Mouse (Mus musculus) forelimb bud, embryonic 11.5 days (tissue): ENCODE data around the gene 1110051M20Rik.

Experiments used
- DNase-seq: peaks from one replicate; pipeline ENCODE4 v3.0.0-alpha.2; 2012; ENCODE audit warnings: low read depth, low spot score

Gene 1110051M20Rik

DNA sequence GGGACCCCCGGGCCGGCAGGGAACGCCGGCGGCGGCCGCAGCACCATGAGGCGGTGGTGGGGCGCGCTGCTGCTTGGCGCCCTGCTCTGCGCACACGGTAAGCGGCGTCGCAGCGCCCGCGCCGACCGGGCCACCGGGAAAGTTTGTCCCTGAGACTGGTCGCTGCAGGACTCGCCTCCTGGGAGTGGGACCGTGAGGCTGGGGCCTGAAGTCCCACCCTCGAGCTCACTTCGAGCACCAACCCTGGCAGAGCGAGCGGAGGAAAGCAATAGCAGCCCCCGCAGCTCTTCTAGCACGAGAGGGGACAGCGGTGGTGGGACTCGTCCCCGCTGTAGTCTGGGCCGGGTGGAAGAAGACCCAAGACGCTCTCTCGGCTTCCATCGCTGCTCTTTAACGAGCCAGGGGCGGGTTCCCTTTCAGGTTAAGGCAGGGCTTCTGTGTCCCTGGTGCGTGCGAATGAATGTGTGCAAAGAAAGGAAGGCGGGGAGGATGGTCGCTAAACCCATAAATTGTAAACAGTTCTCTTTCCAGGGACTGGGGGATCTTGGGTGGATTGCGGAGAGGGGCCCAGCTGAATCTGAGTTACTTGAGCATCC is 13.2 kb upstream of the 1110051M20Rik start:
- no peak for DNase-seq

DNA sequence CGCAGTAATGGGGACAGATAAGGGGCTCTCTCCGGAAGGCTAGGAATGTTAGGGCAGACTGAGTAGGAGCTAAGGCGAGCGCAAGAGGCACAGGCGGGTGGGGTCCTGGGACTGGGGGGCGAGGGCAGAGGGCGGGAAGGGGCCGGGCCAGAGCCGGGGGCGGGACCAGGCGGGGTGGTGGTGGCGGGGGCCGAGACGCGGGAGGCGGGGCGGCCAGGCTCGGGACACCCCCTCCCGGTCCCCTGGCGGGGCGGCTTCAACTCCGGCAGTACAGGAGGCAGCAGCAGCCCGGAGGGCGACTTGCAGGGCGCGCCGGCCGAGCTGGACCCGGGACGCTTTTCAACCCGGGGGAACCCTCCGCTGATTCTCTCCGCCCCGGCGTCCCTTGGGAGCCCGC is 12.8 kb upstream of the 1110051M20Rik start, which contains the start of gene Lrp4:
TSS of gene Lrp4 (plus strand) at position 253 of the 397 bp plus-strand sequence.
- DNase-seq: no peak

DNA sequence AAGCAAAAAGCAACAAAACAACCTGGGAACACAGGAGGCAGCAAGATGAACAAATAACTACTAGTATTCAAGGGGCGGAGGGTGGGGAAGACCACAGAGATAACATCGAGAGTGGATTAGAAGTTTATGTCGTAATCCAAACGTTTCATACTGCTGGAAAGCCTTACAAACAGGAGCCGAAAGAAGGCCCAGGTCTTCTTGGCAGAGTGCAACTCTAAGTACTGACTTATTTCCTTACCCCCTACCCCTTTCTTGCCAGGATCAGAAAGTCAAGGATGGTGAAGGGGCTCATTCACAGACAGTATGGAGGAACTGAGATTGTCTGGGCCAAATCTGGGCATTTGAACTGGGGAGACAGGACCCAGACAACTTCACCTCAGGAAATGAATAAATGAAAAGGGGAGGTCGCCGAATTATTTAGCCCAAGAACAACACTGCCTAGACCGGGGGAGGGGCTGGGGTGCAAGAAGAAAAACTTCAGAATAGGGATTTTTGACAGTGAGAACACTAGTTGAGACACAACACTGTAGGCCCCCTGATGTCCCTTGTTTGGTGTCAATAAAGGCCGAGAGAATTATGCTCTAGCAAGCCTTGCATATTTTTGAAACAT is 12.1 kb upstream of the 1110051M20Rik start:
- DNase-seq: no peak

DNA sequence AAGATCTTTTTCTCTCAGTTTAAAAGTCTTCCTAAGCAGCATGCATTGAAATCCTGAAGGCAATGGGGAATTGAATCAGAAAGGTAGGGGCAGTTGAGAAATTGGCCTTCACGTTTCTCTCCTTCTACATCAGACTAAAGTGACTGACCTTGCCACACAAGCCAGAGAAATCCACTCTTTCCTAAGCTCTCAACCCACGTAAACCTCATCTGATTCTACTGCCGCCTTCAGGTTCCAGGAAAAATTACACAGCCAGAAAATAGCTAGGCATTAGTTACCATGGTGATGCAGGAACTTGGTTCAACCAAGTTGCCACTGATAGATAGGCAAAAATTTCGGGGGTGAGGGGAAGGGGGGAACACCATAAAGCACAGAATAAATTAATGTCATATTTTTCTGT is 11.3 kb upstream of the 1110051M20Rik start:
- DNase-seq: peak; percentile 63

DNA sequence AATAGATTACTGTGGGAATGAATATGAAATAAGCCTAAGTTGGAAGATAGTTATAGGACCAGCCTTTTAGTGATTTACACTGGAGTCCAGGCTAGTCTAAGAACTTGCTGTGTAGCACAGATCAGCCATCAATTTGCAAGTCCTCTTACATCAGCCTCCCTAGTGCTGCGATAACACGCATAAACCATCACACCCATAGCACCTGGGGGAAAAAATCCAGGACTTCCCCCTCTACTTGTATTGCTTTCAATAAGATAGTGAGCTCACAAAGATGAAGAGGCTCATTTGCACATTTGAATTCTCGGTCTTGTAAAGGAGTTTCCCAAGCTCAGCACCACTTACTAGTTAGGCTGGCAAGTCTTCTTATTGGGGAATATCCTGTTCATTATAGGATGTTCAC is 9.9 kb upstream of the 1110051M20Rik start:
- DNase-seq: no peak

DNA sequence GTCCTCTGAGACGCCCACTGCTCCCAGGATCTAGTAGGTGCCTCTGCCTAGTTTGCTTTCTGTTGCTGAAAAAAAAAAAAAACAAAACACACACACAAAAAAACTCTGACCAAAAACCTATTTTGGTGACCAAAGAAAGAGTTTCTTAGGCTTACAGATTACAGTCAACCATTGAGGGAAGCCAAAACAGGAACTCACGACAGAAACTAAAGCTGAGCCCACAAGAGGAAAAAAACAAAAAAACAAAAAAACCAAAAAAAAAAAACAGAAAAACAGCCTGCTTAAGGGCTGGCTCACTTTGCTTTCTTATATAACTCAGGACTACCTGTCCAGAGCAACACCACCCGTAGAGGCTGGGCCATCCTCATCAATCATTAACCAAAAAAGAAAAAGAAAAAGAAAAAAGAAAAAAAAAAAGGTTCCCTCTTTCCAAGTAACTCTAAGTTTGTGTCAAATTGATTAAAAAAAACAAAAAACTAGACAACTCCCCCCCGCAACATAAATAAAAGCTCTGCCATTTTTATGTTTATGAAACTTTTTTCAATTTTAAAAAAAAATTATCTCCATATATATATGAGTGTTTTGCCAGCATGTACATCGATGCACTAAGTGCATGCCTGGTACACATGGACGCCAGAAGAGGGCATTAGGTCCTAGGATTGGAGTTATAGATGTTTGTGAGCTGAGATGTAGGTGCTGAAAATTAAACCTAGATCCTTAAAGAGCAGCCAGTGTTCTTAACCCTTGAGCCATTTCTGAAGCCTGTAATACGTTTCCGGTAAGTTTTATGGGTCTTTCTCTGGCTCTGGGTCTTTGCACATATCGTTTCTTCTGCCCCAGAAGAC is 8.9 kb upstream of the 1110051M20Rik start:
- no peak for DNase-seq

DNA sequence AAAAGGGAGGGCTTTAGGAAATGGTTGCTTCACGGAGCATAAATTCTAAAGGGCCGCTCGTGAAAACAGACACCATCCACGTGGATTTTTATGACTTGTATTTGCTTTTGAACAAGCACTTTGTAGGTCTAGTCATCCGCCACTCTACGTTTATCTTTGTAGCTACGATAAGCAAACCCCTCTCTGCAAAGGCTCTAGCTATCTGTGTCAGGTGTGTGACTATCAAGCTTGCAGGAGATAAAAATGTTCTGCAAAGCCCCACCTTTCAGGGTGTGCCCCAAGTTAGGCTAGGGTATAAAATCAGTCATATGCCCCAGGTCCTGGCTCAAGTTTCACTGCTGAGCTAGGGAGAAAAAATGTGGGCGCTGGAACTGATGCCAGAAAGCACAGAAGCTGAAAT is 8.2 kb upstream of the 1110051M20Rik start:
- no peak for DNase-seq

DNA sequence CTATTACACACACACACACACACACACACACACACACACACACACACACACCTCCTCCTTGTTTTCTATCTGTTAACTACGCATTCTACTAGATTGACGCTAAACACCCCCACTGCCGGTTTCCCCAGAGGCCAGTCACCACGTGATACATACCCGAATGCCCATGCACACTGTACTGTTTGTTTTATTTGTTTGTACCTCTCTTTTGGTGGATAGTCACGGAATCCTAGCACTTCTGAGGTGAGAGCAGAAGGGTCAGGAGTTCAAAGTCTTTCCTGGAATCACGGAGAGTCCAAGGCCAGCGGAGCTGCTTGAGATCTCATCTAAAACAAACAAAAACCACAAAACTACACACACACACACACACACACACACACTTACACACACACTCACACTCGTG is 5.8 kb upstream of the 1110051M20Rik start:
- DNase-seq: no peak

DNA sequence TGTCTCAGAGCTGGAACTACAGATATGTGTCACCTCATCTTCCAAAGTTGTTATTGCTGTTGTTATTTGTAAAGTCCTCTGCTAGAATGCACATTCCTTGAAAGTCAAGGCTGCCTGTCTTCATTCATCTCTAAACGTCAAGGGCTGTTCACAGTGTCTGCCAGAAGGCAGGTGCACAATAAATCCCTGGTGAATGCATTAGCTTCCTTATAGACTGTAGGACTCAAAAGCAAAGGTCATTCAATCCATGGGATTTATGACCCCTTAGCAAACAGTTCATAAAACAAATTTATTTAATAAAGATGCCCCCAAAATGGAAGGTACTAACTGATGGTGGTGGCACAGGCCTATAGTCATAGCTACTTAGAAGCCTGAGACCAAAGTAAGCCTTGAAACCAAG is 5.2 kb upstream of the 1110051M20Rik start:
- no peak for DNase-seq

DNA sequence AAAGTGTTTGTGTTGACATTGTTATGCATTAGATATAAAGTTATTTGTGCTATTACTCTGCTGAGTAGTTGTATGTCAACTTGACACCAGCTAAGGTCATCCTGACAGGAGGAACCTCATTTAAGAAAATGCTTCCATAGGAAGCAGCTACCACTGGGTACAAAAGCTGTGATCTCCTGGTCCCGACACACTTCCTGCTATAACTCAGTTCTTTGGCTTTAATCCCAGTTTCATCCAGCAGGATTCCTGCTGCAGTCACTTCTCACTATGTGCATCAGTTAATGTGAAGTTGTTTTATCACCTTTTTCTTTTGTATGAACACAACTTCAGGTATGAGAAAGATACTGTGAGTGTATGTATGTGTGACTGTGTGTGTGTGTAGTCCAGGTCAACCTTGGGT is 2.3 kb downstream of the 1110051M20Rik start:
- no peak for DNase-seq

DNA sequence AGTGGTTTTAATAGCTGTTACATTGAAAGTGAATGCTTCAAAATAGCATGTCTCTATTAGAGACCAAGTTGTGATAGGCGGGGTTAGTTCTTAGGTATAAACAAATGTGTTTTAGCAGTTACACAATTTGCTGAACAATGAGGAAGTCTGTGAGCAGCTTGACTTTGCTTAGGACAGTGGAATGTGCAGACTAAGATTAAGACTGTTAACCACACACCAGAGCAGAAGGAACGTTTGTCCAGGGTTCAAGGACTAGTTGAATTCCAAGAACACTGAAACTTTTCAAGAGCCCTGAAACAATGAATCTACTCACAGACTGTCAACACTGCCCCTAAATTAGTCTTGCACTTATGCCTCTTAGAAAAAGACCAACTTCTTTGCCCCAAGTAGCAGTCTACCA is 2.8 kb downstream of the 1110051M20Rik start:
- DNase-seq: no peak

DNA sequence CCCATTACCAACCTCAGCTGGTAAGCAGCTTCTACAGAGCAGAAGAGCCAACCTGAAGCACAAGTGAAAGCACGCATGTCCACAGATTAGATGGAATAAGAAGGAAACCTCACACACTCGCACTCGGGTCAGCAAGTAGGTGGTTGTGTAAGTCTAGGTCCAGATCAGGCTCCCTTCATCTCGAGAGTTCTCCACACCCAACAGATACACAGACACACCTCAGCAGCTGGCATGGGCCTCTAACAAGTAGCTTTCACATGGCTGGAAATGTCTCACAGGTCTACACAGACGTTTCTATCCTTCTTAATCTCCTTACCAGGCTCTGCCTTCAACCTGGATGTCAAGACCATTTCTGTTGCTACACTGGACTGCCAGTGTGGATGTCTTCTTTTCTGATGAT is 3.8 kb downstream of the 1110051M20Rik start:
- no peak for DNase-seq

DNA sequence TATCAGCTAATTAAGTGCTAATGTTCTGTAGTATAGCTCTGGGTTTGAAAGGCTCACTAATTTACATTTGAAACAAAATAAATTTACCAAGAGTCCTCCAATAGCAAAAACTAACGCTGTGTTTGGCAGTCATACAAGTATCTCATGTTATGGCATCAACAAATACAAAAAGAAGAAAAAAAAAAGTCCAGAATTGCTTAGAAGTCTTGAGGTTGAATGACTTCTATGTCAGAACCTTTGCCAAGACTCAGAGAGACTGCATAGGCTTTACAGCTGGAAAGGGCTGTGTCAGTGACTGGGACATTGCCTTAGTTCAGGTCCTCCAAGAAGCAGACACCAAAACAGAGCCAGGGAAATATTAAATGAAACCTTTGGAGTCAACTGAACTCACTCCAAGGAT is 4.6 kb downstream of the 1110051M20Rik start:
- no peak for DNase-seq

DNA sequence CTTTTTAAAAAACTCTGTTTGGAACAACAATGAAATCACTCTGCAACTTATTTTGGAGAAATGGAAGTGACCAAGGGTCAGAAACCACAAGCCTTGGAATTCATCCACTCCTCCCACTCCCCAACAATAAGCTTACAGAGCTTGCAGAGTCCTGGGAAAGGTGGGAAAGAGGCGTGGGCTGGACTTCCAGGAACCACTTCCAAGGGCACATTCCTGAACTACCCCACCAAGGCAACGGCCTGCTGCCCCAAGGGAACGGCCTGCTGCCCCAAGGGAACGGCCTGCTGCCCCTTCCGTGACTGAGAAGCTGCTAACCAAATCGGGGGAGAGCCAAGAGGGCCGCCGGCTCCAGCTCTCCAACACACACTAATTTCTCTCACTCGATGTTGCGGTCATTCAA is 5.2 kb downstream of the 1110051M20Rik start:
- no peak for DNase-seq

DNA sequence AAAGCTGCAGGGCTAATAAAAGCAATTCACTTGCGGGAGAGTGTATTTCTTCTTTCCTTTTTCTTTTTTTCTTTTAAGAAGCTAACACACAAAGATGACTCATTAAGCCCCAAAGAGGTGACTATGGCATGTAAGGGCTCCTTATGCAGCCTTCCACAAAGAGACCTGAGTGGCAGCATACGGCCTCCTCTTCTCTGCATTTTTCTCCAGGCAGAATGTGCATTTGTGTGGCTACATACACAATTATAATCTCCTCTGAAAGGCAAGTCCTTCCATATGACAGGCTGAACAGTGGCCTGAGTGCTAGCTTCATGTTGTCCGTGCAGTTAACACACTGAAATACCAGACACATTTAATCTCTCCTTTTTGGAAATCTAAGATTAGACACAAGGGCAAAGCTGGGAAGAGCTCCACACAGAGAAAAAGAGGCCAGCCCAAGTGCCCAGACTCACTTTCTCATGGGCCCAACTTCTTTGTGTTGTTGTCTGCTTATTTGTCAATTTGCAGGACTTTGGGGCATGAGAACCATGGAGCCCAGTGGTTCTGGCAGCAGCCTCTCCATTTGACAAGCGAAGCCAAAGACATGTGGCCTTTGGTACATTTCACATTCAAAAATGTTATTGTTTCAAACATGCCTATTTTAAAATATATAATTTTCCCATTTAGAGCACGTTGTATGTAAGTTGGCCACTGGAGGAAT is 7.2 kb downstream of the 1110051M20Rik start:
- DNase-seq: no peak

DNA sequence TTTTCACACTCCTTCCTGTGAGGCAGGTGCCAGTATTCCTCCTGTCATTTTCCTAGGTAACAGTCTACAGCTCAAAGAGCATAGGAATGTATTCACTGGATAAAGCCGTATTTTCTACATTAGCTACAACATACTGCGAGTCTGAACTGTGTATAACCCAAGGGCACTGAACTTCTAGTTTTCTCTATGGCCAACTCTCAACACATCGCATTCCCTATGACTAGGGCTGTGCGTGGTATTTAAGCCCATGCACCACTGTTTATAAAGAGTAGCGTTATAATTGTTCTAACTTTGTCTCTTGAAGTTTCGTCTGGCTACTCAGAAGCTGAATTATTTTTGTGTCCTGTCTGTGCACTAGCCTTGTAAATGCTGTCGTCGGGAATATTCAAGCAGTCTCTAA is 7.8 kb downstream of the 1110051M20Rik start:
- no peak for DNase-seq

DNA sequence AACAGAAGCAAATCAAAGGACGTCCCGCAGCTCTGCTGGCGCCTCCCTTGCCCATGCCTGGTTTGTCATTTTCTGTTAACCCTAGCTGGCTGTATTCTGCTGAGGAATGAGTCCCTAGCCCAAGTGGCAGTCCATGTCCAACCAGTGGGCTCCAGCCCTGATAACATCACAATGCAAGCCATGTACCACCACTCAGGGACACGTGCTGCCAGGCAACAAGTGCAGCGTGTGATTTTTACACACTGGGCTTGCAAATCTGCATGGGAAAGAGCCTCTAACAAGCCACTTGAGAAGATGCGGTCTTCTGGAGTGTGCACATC is 13.9 kb downstream of the 1110051M20Rik start:
- DNase-seq: no peak

DNA sequence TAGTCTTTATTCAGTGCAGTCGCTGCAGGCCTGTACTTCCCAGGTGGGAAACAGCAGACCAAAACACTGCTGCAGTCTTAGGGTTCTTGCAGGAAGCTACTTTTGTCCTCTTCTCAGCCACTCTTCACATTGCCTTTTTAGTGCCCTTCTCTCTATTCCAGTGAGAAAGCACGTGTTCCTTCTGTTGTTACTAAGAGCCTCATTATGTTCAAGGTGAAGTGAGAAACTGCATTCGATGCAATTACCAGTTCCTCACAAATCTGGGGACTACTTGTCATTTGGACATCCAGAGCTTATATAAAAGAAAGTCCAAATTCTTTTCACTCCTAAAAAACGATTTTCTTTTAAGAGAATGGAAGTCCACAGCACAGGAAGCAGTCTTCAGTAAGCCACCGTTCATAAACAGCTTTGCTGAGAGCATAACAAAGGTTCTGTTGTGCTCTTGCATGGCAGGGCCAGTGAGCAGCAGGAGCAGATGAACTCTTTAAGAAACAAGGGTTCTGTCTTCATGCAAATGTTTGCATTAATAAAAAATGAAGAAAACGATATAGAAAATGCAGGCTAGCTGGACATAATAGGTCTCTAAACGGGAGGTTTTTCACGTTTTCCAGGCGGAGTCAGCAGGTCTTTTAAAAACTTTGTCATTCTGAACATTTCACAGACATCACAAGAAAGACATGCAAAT is 14.4 kb downstream of the 1110051M20Rik start:
- no peak for DNase-seq

DNA sequence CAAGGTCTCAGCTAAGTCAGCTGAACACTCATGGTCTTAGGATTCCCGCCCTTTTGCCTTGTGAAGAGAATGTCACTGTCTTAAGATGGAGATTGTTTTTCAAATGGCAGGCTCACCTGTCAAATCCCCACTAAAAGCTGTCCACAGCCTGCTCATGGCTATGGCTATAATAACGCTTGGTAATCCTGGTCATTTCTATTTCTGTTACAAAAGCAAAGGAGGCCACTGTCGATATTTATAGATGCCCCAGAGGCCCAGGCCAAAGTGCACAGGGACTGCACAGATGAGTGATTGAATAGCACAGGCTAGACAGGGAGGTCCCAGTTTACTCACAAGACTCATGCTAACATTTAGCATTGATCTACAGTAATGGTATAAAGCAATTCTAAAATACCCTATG is 15.4 kb downstream of the 1110051M20Rik start:
- no peak for DNase-seq

DNA sequence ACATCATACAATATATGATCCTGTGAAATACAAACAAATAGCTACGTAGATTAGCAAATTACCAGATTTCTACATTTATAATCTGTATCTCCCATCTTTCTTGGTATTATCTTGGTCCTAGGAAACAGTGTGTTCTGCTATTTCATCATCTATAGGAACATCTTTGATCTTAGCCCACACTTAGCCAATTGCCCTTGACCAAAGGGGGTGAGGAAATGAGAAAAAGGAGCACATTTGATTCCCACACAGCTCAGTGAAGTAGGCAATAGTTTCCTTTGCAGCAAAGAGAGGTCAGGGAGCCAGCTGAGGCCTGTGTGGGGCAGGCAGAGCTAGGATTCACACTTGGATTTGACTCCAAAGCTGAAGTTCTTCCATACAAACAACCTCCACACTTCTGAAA is 18.2 kb downstream of the 1110051M20Rik start:
- no peak for DNase-seq

DNA sequence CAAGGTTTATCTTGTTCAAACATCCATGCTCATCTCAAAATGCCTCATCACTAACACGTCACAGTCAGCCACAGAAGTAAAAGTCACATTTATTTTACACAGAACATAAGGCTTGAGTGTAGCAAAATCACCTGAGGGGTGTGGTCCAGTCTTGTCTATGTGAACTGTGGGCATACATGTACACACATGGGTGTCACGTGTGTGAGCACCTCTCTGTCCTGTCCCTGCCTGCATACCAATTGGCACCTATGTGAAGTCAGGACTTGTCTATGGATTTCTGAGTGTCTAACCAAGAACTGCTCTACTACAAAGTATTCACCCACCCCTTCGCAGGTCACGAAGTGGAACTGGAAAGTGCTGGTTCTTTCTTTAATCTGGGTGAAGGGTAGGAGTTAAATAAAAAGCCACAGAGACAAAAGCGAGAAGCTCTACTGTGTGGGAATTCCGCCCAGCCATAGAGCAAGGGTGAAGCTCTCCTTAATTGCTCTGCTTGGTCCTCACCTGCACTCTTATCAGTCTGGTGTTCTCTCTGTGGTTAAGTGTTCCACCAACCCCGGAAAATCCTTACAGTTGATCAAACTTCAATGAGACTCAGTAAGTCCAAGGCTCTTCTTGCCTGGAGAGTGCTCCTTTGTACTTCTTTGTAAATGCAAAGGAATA is 20.3 kb downstream of the 1110051M20Rik start:
- DNase-seq: no peak
